In genomic region chr4:149997999-149998398, GRCm38 (mm10) we compare ENCODE assay signal across 12 mouse cellular contexts. TPM values are rescaled to one million over a fixed set of nuclear protein-coding genes. Genes with fewer than 3 reads are reported as not detected.
DNase-seq lines count a peak whose midpoint lies in the region; ATAC-seq and TF ChIP-seq lines count a peak whose summit lies in the region.
"Had no signal": no experiment of that assay in that cellular context is flagged by ENCODE, and none has a peak within 500 bp of the region (broad histone marks: within the 10 kb centered on the region; RNA-seq: fewer than 3 reads in every experiment).

No protein-coding gene starts in this region.

- peak; percentile 17 for DNase-seq in cerebellum, adult 8-10 months
- no peak for DNase-seq in cerebellum, postnatal 36 days
- peak; percentile 13 to 14 for DNase-seq in kidney, adult 8-10 months
- DNase-seq in T-cell, adult 2 months (ENCODE audit: low spot score): peak; percentile 18
- DNase-seq in limb, embryonic 10.5 days (ENCODE audit: low spot score): no peak
- no peak for DNase-seq in retina, postnatal 1 day
- DNase-seq in left cerebral cortex, adult 2 months (ENCODE audit: extremely low spot score in 1 of 2, low spot score in 2 of 2): no peak
- DNase-seq: B cell, adult 2 months had no signal

- WGBS in kidney, embryonic 14.5 days: 47% methylated on average over 10 of the region's 10 CpGs
- WGBS in limb, embryonic 10.5 days: 64% methylated on average over 10 of the region's 10 CpGs

- no peaks in the 10 kb centered on the region for H3K9me3 ChIP-seq in kidney, embryonic 14.5 days (ENCODE audit: control insufficient read depth, low read length)
- no peaks in the 10 kb centered on the region for H3K9me3 ChIP-seq in limb, embryonic 10.5 days (replicated peaks)
- H3K9me3 ChIP-seq: lung, embryonic 15.5 days; midbrain, embryonic 10.5 days had no signal

- no peak for ATAC-seq in kidney, embryonic 14.5 days (ENCODE audit: low FRiP score, low TSS enrichment)

- H3K9ac ChIP-seq in kidney, embryonic 14.5 days (ENCODE audit: low read depth, low read length): no peak overlapping the region
- H3K9ac ChIP-seq: lung, embryonic 15.5 days had no signal

- peaks cover 51% of the 10 kb centered on the region for H3K4me1 ChIP-seq in kidney, embryonic 14.5 days (ENCODE audit: control insufficient read depth, insufficient read depth, low read length)
- H3K4me1 ChIP-seq in limb, embryonic 10.5 days: peaks cover 44% of the 10 kb centered on the region

- no peaks in the 10 kb centered on the region for H3K36me3 ChIP-seq in kidney, embryonic 14.5 days (ENCODE audit: control insufficient read depth, insufficient read depth, low read length)
- H3K36me3 ChIP-seq in limb, embryonic 10.5 days: no peaks in the 10 kb centered on the region
- H3K36me3 ChIP-seq: midbrain, embryonic 10.5 days had no signal

- no peak overlapping the region for H3K4me3 ChIP-seq in kidney, embryonic 14.5 days (ENCODE audit: low read length)
- no peak overlapping the region for H3K4me3 ChIP-seq in limb, embryonic 10.5 days
- H3K4me3 ChIP-seq in left cerebral cortex, adult 2 months: no peak overlapping the region
- H3K4me3 ChIP-seq: lung, embryonic 15.5 days; midbrain, embryonic 10.5 days had no signal

- no peaks in the 10 kb centered on the region for H3K27me3 ChIP-seq in kidney, embryonic 14.5 days (ENCODE audit: control insufficient read depth, insufficient read depth, low read length)
- H3K27me3 ChIP-seq in limb, embryonic 10.5 days (ENCODE audit: low read depth, poor library complexity, severe bottlenecking): no peaks in the 10 kb centered on the region
- H3K27me3 ChIP-seq: lung, embryonic 15.5 days had no signal

- no peak overlapping the region for H3K27ac ChIP-seq in kidney, embryonic 14.5 days (ENCODE audit: low read depth, low read length)
- peak overlapping the region; percentile 37; the same call in 1 of the 2 replicates for H3K27ac ChIP-seq in limb, embryonic 10.5 days
- no peak overlapping the region for H3K27ac ChIP-seq in left cerebral cortex, adult 2 months
- H3K27ac ChIP-seq: lung, embryonic 15.5 days; midbrain, embryonic 10.5 days had no signal

- TF ChIP-seq CTCF in left cerebral cortex, adult 2 months (IDR thresholded peaks at IDR 0.05): no peak

- intact Hi-C loops in left cerebral cortex, adult 2 months (cut with DNase I): no loop called here

- H3K4me2 ChIP-seq in kidney, embryonic 14.5 days (replicated peaks; ENCODE audit: low read depth, low read length): no peak overlapping the region
- H3K4me2 ChIP-seq: heart, embryonic 11.5 days; lung, embryonic 15.5 days had no signal

RNA-seq across cellular contexts. Expression of gene H6pd, which starts 10.8 kb away (rescaled TPM):
- polyA plus RNA-seq in kidney, embryonic 14.5 days (2014; fragmentation: Nextera tagmentation; extraction: Ambion mirVana): 6.8 and 10.7 TPM in 2 replicates
- 4.5 and 5.6 TPM in 2 replicates for polyA plus RNA-seq in limb, embryonic 10.5 days (2016; fragmentation: Nextera tagmentation; extraction: Ambion mirVana)
- total RNA-seq in left cerebral cortex, adult 2 months (2021): 10 to 100 TPM; 11.6 to 16.0 TPM

RNA-seq across cellular contexts. Expression of gene Spsb1, which starts 43.2 kb away (rescaled TPM):
- polyA plus RNA-seq in kidney, embryonic 14.5 days (2014; fragmentation: Nextera tagmentation; extraction: Ambion mirVana): 8.0 and 9.6 TPM in 2 replicates
- 13.7 and 18.8 TPM in 2 replicates for polyA plus RNA-seq in limb, embryonic 10.5 days (2016; fragmentation: Nextera tagmentation; extraction: Ambion mirVana)
- total RNA-seq in left cerebral cortex, adult 2 months (2021): 10 to 100 TPM; 15.2 to 17.5 TPM

Comparison
In these comparisons a context has a peak if more than half of its experiments do, and no peak if none do; other contexts are left out.
1. DNase-seq: peak in cerebellum, adult 8-10 months (single experiment), kidney, adult 8-10 months (2 of 2) and T-cell, adult 2 months (single experiment); none in cerebellum, postnatal 36 days (0 of 2), limb, embryonic 10.5 days (single experiment), retina, postnatal 1 day (single experiment) and left cerebral cortex, adult 2 months (0 of 2).